Mouse (Mus musculus) spleen, adult 12 weeks (tissue): ENCODE data around the gene Ppfibp2.

Experiments
- DNase-seq: peaks from one replicate; pipeline ENCODE4 v3.0.0; 2022; ENCODE audit warnings: low spot score

Gene Ppfibp2

GRCm38 (mm10) chr7:107618028-107618992 is 23.3 kb downstream of the Ppfibp2 start:
- no peak for DNase-seq

GRCm38 (mm10) chr7:107619225-107619624 is 24.2 kb downstream of the Ppfibp2 start:
- DNase-seq: no peak

GRCm38 (mm10) chr7:107620137-107620536 is 25.1 kb downstream of the Ppfibp2 start:
- DNase-seq: no peak

- no peak for DNase-seq
Observed at GRCm38 (mm10) chr7:107624432-107624831, 29.4 kb downstream of the Ppfibp2 start.

- DNase-seq: no peak
Observed at GRCm38 (mm10) chr7:107625061-107625460, 30.1 kb downstream of the Ppfibp2 start, which contains the start of gene 5330417H12Rik. Gene 5330417H12Rik, minus strand, starts transcription at chr7:107625161.

GRCm38 (mm10) chr7:107625781-107626180 is 30.8 kb downstream of the Ppfibp2 start:
- DNase-seq: no peak

GRCm38 (mm10) chr7:107628383-107628782 is 33.4 kb downstream of the Ppfibp2 start:
- DNase-seq: no peak

- DNase-seq: no peak
Observed at GRCm38 (mm10) chr7:107633201-107633600, 38.2 kb downstream of the Ppfibp2 start.

- no peak for DNase-seq
Observed at GRCm38 (mm10) chr7:107637398-107637797, 42.4 kb downstream of the Ppfibp2 start.

GRCm38 (mm10) chr7:107638026-107638425 is 43.0 kb downstream of the Ppfibp2 start:
- no peak for DNase-seq

- no peak for DNase-seq
Observed at GRCm38 (mm10) chr7:107642586-107643275, 47.7 kb downstream of the Ppfibp2 start.

GRCm38 (mm10) chr7:107644987-107645386 is 50.0 kb downstream of the Ppfibp2 start:
- no peak for DNase-seq

GRCm38 (mm10) chr7:107648937-107649688 is 54.1 kb downstream of the Ppfibp2 start:
- no peak for DNase-seq

- no peak for DNase-seq
Observed at GRCm38 (mm10) chr7:107649990-107650389, 55.0 kb downstream of the Ppfibp2 start.

GRCm38 (mm10) chr7:107651821-107652220 is 56.8 kb downstream of the Ppfibp2 start:
- no peak for DNase-seq

GRCm38 (mm10) chr7:107656451-107656850 is 61.4 kb downstream of the Ppfibp2 start:
- DNase-seq: no peak

GRCm38 (mm10) chr7:107659186-107659918 is 64.3 kb downstream of the Ppfibp2 start:
- no peak for DNase-seq

GRCm38 (mm10) chr7:107661189-107661842 is 66.3 kb downstream of the Ppfibp2 start:
- DNase-seq: peak; percentile 41

- DNase-seq: no peak
Observed at GRCm38 (mm10) chr7:107661843-107662281, 66.9 kb downstream of the Ppfibp2 start.

GRCm38 (mm10) chr7:107663621-107664020 is 68.6 kb downstream of the Ppfibp2 start:
- DNase-seq: no peak
